Mouse (Mus musculus): ENCODE data around the gene Naif1.

DNA sequence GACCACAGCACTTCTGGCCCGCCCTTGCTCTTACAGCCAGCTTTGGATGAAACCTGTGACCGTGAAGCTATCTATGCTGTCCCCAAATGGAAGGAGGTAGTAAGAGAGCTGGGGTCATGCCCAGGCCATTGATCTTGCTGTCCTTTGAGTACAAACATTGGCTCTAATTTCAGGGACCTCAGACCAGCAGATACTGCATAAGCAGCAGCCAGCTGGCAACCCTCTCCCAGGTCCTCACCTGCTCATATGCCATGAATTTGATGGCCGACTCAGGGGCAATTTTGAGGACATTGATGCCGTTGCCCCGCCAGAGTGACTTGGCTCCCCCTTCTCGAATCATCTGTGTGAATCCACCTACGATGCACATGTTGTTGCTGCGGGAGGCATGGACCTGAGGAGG lies 32.8 kb upstream of the Naif1 start:
- TF ChIP-seq CTCF (IDR thresholded peaks at IDR 0.05; ENCODE audit: control insufficient read depth, insufficient read depth, insufficient replicate concordance, low read depth, low read length): no peak
- TF ChIP-seq POLR2A (IDR thresholded peaks at IDR 0.05; ENCODE audit: control insufficient read depth, low read depth, low read length): no peak

Data from testis, adult 2 months (tissue).